Mouse (Mus musculus) frontal cortex, postnatal 14 days (tissue): ENCODE results near the gene Hemgn.
A peak's percentile ranks its signal among the peaks of the same experiment; 100 is the strongest.

ENCODE experiments used
- DNase-seq, 2 experiments: peaks; one replicate each; pipeline ENCODE4 v3.0.0; 2022; ENCODE audit warnings: low spot score in 2 of 2

The Hemgn gene

DNA sequence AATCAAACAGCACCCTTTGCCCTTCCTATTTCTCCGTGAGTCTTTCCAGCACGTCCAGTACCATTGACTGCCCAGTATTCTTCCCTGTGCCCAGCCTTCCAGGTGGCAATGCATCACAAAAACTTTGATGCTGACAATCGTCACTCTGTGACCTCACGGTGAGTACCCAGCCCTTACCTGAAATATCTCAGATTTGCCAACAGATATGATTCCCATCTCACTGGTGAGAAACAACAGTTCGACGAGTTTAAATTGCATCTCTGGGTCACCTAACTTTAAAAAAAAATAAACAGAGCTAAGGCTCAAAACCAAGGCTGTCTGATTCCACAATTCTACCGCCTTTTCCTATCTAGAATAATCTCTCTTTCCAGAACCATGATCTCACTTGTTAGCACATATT lies at the start of gene Hemgn:
Hemgn (minus strand) TSS at position 101 of the 400 bp plus-strand sequence.
- no peak for DNase-seq

DNA sequence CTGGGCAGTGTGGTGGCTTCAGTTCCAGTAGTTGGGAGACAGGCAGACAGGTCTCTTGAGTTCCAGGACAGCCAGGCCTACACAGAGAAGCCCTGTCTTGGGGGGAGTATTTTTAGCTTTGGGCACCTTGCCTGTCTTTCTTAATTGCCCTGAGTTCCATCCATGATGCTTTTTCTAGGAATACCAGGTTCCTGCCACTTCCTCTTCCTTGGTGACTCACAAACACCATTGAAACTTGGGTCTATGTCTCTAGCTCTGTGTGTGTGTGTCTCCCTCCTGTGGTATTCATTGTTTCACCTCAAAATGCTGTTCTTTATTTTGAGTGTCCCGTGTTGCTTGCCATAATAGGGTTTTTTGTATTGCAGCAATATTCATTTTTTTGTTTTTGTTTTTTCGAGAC lies 45.1 kb upstream of the Hemgn start:
- DNase-seq = no peak

DNA sequence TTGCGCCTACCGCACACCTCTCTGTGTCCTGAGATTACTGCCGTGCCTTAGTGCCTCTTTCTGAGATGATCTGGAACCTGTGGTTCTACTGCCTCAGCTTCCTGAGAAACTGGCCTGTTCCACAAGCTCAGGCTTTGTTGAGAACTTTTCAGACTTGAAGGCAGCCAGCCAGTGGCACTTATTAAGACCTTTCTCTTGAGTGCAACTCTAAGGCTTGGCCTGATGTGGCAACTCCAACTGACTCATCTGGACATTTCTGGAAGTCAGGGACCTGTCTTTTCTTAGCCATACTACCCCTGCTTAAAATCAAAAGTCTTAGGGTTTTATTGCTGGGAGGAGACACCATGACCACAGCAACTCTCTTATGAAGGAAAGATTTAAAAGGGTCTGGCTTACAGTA lies 43.9 kb upstream of the Hemgn start:
- no peak for DNase-seq

DNA sequence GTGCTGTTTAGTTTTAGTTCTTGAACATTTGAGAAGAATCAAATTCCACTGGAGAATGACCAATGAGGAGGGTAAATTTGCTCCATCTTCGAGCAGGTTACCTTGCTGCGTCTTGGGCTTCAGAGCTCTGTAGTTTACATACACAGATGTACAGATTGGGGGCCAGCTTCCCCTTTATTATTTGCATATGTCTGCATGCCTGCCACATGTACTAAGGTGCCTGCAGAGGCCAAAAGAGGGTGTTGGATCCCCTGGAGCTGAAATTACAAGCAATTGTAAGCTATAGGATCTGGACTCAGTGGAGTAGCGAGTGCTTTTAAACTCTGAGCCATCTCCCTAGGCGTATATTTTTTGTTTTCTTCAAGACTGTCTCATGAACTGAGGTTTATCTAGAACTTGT lies 43.5 kb upstream of the Hemgn start:
- DNase-seq = no peak

DNA sequence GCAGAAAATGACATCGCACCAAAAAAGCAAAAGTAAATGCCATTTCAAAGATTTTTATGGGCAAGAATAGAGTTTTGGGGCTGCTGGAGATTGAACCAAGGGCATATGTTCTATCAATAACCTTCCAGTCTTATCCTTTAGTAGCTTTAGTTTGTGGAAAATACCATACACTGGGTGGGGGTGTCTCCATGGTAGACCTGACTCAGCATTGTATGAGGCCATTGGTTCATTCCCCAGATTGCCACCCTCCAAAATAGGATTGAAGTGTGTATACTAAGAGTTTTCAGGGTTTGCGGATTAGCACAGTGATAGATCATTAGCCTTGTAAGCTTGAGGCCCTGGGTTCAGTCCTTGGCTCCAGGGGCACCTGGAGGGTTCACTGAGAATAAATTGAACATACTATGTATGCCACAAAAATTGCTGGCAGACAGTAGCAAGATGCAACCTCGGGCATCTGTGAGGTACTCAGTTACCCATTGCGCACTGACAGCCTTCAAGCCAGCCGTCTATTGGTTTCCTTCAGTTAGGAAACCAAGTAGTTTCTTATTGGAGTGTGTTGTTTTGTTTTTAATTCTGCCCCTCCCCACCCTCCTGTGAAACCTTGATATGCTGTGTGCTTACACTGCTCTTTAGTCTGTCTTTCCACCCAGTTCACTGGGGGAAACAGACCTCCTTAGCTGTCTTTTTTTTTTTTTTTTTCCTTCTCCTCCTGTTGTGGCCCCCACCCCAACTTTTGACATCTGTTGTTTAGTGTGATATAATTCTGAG lies 41.0 kb upstream of the Hemgn start:
- DNase-seq = no peak

DNA sequence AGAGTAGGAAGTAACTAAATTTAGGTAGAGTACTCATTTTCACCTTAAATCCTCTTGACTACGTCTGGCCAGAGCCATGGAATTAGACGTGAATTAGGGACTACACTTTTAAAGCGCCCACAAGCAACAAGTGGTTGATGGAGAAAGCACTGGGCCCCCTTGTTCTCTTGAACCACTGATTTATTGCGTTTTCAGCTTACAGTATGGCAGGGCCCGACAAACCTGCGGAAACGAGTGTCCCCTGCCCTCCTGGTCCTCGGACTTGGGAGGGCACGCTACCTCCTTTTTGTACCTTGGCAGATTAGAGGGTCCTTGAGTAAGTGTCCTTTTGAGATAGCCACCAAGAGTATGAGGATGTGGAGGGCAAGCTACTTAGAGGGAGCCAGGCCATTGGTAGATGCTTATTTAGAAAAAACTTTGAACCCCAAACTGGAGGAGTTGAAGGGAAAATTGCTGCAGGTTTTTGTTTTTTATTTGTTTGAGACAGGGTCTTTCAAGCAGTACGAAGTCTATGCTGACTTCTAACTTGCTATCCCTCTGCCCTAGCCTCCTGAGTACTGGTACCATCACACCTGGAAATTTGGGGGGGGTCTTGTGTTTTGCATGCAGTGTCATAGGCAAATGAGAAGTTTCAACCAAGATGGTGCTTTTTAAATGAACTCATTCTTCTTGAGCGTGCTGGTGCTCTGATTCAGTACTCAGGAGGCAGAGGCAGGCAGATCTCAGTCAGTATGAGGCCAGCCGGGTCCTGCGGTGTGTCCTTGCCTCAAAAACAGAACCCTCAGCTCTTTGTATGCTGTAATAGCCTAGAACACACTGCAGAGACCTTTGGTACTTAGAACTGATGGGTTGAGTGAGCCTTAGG lies 39.8 kb upstream of the Hemgn start:
- no peak for DNase-seq

DNA sequence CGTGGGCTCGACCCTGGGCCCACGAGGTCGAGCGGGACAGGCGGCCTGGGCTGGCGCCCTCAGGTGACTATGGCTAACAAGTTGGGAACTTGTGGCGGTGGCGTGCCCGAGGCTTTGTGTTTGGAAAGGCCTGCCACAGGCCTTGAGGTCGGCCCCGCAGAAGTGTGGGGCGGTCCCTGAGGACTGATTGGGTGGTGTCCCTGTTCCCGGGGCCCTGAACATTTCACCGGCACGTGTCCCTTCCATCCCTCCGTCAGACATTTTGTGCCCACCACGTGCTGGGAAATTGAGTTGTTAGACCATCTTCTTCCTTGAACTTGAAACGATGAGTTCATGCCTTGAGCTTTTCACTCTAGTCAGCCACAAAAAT lies 39.2 kb upstream of the Hemgn start:
- DNase-seq = peak; percentile 37 to 46

DNA sequence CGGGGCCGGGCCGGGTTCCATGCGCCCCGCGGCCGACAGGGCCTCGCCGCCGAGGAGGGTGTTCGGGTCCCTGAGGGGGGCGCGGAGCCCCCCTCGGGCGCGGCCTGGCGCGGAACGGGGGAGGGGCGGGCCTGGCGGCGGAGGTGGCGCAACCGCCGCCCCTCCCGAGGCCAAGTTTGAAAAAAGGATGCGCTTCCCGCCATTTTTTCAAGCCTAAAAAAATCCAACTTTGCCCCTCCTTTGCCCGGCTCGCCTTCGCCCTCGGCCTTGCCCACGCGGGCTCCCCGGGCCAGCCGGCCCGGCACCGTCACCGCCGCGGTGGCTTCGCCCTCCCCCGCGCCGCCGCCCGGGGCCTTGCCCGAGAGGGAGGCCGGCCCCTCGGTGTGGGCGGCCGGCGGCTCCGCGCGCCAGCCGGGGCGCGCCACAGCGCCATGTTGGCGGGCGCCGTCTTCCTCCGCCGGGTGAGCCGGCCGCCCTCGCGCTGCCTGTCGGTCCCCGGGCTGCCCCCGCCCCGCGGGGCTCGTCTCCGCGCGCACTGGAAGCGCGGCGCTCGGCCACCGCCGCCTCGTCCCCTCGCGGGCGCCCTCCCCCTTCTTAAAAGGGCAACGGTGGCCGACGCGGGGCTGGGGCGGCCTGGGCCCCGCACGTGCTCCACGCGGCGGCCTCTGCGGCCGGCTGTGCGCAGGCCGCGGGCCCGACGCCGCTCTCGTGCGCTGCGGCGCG lies 38.6 kb upstream of the Hemgn start:
- peak; percentile 41 to 52 for DNase-seq

DNA sequence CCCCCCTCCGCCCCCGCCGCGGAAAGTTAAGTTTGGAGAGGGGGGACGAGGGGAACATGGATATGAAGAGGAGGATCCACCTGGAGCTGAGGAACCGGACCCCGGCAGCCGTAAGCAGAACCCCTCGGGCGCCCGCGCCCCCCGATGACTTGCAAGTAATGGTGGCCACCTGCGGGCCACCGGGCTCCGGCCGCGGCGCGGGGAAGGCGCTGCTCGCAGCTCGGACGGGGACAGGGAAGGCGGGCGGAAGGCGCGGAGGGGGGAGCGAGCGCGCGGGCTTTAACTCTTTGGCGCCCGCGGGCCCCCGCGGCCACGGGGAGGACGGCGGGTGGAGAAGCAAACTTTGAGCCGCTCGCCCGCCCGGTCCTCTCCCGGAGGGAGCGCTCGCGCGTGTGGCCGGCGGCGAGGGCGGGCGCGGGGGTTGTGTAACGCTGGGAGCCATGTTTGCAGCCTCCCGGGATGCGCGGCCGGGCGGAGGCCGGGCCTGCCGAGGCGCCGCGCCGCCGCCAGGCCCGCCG lies 38.0 kb upstream of the Hemgn start:
- peak; percentile 57 to 60 for DNase-seq

DNA sequence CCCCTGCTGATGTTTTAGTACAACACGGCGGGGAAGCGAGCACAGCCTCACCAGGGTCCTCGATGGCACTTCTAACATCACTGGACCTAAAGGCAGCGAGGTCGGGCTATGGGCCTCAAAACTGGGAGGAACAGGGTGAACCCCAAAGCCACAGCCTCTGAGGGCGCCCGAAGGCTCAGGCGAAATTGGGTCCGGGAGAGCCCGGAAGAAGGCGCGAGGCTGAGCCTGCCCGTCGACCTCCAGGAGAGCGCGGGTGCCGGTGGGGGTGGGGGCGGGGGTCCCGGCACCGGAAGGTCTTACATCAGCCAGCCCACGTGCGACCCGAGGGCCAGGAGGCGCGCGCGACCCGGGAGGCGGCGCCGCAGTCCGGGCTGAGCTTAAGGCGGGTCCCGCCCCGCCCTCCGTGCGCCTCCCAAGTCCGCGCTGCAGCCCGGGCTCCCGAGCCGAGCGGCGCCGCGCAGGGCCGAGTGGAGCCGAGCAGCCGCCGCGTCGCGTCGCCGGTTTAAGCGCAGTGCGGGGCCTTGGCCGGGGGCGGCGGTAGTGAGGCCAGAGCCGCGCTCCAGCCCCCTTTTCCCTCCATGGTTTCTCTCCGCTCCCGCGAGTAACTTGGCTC lies 37.3 kb upstream of the Hemgn start, which contains the start of gene Anp32b:
Anp32b (plus strand) TSS at position 384 of the 613 bp plus-strand sequence.
- peak; percentile 81 to 88 for DNase-seq

DNA sequence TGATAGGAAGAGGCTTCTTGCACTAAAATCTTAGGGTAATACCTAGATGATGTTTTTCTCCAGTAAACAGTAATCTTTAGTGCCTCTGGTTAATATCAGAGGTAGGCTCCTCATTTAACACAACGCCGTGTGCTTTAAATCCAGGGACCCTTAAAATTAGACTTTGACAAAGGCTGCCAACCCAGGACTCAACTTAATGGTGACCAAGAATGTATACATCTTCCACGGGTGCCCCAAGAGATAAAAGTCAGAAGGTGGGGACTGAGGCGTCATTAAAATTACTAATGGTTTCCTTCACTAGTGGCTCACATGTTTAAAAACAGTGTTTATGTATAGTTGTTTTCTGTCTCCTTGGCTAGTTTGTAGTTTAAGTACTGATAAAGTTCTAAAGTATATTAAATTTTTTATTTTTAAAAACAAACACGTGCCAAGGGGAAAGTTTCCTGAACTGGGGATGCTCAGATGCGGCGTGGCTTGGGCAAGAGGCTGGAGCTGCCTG lies 36.8 kb upstream of the Hemgn start:
- no peak for DNase-seq

DNA sequence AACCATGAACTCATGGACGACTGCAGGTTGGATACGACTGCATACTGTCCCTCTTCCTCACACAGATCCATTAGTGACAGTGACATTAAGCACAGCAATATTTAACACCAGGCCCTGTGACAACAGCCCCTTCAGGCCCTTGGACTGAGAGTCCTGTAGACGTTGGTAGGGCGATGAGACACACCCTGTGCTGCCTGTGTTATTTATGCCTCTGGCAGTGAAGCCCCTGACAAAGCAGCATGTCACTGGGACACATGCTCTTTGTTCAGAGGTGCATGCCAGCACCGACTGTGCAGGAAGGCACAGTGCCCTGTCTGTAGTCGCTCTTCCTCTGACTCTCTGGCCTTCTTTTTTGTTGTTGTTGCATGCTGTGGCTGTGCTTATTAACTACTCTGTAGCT lies 35.6 kb upstream of the Hemgn start:
- no peak for DNase-seq

DNA sequence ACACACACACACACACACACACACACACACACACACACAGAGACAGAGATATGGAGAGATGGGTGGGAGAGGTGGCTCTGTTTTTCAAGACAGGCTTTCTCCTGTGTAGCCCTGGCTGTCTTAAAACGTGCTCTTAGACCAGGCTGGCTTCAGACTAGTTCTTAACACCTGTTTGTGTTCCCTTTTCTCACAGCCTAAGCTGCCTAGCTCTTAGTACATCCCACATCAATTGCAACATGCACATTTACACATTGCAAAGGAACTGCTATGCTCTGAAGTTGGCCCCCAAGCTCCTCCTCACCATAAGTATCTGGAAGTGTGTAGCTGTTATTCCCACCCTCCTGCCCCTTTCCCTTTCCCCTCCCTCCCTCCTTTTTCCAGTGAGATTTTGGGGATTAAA lies 34.2 kb upstream of the Hemgn start:
- DNase-seq = no peak

DNA sequence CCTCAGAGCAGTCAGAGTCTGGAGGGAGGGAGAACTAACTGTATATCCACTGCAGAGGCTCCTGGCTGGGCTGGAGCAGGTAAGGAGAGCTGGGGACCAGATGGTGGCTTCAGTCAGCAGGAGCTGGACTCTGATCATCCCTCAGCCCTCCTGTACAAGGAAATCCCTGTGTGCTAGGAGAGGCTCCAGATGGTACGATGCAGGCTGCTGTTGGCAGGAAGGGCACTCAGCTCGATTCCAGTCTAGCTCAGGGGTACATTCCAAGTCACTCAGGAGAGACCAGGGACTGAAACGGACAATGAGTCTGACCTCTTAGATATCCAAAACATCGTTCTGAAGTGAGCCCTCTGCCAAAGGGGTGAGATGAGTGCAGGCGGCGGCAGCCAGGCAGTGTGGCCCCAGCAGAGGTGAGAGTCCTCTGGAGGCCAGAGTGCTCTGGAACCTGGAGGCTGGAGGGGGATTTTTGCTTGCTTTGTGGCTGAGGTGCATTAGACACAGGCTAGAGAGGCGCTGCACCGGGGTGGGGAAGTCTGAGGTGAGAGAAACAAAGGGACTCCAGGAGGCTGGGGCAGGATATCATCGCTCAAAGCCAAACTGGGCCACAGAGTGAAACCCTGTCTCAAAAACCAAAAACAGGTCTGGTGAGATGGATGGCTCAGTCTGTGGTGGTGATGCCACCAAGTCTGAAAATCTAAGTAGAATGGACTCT lies 32.1 kb upstream of the Hemgn start:
- DNase-seq = no peak

DNA sequence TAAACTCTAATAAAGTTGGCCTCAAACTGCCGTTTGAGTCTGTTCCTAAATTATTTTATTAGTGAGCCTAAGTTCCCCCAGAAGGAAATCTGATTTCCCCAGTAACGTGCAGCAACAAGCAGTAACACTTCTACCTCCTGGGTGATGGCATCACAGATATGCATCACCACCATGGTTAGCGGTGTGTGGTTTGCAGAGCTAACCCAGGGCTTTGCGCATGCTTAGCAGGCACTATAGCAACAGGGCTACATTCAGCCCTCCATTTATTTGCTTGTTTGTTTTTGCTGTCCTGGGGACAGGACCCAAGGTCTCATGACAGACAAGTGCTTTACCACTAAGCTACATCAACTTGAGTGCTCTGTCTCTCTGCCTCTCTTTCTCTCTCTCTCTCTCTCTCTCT lies 29.2 kb upstream of the Hemgn start:
- no peak for DNase-seq

DNA sequence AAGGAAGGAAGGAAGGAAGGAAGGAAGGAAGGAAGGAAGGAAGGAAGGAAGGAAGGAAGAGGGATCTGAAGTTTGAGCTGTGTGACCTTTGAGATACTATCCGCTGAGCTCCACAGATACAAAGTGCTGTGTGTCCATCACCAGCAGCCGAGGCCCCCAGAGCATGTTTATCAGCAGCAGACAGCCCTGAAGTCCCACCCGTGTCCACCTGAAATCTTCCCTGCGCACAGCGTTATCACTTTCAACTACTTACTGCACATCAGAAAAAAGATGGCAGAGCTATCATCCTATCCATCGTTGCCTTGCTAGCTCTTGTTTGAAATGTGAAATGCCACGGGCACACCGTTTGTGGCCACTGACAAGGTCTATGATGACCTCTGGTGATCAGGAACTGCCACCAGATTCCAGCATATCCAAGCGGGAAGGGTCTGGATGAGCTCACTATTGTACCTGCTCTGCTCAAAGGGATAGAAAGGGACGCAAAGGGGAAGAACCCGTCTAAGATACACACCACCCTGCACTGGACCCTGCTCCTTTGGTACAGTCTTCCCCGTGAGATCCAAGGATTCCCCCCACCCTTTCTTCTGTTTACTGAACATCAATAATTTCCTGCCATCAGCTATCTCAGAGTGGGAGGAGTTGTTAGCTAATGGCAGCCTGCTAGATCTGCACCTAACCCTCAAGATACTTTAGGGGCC lies 19.2 kb upstream of the Hemgn start:
- no peak for DNase-seq

DNA sequence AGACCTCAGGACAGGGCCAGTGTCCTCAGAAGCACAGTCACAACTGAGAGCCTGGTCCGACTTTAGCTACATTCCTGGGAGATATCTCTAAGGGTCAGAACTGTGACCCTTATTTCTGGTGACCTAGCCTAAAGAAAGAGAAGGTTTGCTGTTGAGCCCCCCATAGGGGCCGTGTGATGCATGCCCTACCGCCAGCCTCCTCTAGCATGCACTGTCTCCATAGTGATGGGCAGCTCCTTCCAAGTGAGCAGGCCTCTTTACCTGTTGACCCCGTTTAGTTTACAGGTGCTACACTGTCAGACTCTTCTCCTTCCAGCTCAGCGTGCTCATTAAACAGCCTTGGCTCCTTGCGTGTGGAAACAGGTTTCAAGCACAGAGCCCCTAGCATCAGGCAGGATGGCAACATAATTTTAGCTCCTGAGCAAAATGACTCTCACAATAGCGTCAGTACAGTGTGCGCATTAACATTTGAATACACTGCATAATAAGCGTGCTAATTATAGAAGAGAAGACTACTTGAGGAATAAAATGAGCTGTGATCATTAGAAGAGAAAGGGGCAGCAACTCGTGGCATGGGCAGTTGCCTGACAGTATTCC lies 15.7 kb upstream of the Hemgn start:
- DNase-seq = peak in 1 of 2 experiments; percentile 14

DNA sequence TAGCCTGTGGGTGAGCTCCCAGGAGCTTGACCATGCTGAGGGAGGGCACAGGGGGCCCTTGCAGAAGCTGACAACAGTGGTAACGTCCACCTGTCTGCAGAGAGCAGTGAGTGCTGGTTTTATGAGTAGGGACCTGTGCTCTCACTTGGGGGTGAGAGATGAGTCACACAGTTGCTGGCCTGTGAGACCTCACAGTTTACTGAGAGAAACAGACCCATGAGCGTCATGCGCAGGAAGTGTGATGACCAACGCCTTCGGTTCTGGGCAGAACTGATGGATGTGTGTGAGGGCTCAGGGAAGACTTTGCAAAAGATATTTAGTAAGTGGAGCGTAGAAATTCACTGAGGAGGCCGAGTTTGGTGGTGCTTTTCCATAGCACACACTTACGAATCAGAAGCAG lies 9.3 kb upstream of the Hemgn start:
- no peak for DNase-seq

DNA sequence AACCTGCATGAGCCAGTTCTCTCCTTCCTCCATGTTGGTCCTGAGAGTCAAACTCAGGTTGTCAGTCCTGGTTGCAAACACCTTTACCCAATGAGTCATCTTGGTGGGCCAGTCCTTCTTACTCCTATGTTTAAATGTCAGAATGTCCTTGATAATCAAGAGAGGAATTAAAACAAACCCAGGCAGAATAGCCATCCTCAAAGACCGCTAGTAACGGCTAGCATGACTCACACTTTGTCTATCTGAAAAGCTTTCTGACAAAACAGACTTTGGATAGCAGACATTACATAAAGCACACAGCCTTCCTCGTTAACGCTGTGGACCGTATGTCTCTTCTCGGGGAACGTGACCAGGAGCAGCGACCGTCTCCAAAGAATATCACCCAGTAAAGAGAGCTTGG lies 5.5 kb upstream of the Hemgn start:
- DNase-seq = no peak

DNA sequence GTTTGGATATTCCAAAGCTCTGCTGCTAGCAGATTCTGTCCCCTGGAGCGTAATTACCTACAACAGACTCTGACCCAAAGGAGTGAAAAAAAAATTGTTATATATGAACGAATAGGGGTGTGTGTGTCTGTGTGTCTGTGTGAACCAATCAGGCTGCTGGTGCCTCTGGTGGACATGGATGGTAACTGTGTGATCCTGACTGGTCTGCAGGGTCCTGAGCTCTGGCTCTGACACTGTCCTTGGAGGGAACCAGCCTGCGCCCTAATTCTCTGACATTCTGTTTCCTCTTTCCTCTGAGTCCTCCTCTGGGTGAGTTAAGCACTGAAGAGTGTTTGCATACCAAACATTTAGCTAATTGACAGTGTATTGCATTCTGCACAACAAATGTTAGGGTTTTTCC lies 4.2 kb upstream of the Hemgn start:
- DNase-seq = no peak
